Mouse (Mus musculus): ENCODE data around the gene Wipf2.
A peak's percentile ranks its signal among the peaks of the same experiment; 100 is the strongest.
"Not testable (repeated sequence)": the region's sequence is repeated elsewhere in the genome, so short reads cannot be mapped to it uniquely, and the experiment has no call there.

Gene Wipf2

GRCm38 (mm10) chr11:98930773-98931512, 67.5 kb downstream of the Wipf2 start:
- peak; percentile 79 for DNase-seq (ENCODE audit: low spot score)

GRCm38 (mm10) chr11:98931513-98932292, 68.3 kb downstream of the Wipf2 start:
- no peak for DNase-seq (ENCODE audit: low spot score)

- no peak for DNase-seq (ENCODE audit: low spot score)
These were observed 69.1 kb downstream of the Wipf2 start for GRCm38 (mm10) chr11:98932293-98933091.

- DNase-seq (ENCODE audit: low spot score), result peak; percentile 89
These were observed 69.7 kb downstream of the Wipf2 start for GRCm38 (mm10) chr11:98933151-98933550.

- not testable (repeated sequence) for DNase-seq (ENCODE audit: low spot score)
These were observed 70.4 kb downstream of the Wipf2 start for GRCm38 (mm10) chr11:98933847-98934246.

- no peak for DNase-seq (ENCODE audit: low spot score)
These were observed 70.9 kb downstream of the Wipf2 start for GRCm38 (mm10) chr11:98934367-98934766.

GRCm38 (mm10) chr11:98935123-98935522, 71.7 kb downstream of the Wipf2 start:
- no peak for DNase-seq (ENCODE audit: low spot score)

- peak; percentile 74 for DNase-seq (ENCODE audit: low spot score)
These were observed 72.7 kb downstream of the Wipf2 start for GRCm38 (mm10) chr11:98936170-98936569.

- no peak for DNase-seq (ENCODE audit: low spot score)
These were observed 73.4 kb downstream of the Wipf2 start for GRCm38 (mm10) chr11:98936606-98937409.

GRCm38 (mm10) chr11:98937410-98937913, 74.0 kb downstream of the Wipf2 start:
- DNase-seq (ENCODE audit: low spot score), result peak; percentile 89

GRCm38 (mm10) chr11:98937914-98938694, 74.7 kb downstream of the Wipf2 start:
- peak; percentile 57 for DNase-seq (ENCODE audit: low spot score)

GRCm38 (mm10) chr11:98938701-98939083, 75.3 kb downstream of the Wipf2 start:
- DNase-seq (ENCODE audit: low spot score), result no peak

GRCm38 (mm10) chr11:98939084-98939952, 75.9 kb downstream of the Wipf2 start:
- no peak for DNase-seq (ENCODE audit: low spot score)

- no peak for DNase-seq (ENCODE audit: low spot score)
These were observed 76.7 kb downstream of the Wipf2 start for GRCm38 (mm10) chr11:98939953-98940641.

GRCm38 (mm10) chr11:98940776-98941175, 77.3 kb downstream of the Wipf2 start:
- DNase-seq (ENCODE audit: low spot score), result no peak

- DNase-seq (ENCODE audit: low spot score), result no peak
These were observed 77.9 kb downstream of the Wipf2 start for GRCm38 (mm10) chr11:98941341-98941825.

GRCm38 (mm10) chr11:98941826-98942550, 78.5 kb downstream of the Wipf2 start:
- peak; percentile 92 for DNase-seq (ENCODE audit: low spot score)

- DNase-seq (ENCODE audit: low spot score), result peak; percentile 60
These were observed 79.1 kb downstream of the Wipf2 start for GRCm38 (mm10) chr11:98942555-98942922.

All from MN1 (cell line).